Mouse (Mus musculus): ENCODE data around the gene Gm21244.
"Not testable (repeated sequence)": the region's sequence is repeated elsewhere in the genome, so short reads cannot be mapped to it uniquely, and the experiment has no call there.

Gene Gm21244

GRCm38 (mm10) chrY:7169193-7169592 lies at the start of gene Gm21244:
Gm21244 (minus strand) TSS chrY:7169293.
- DNase-seq (ENCODE audit: inconsistent age in 2 of 2, low spot score in 1 of 2), result not testable (repeated sequence)
